Mouse (Mus musculus): ENCODE results near the gene Kbtbd12.

Kbtbd12 gene

GRCm38 (mm10) chr6:88502030-88502970, 135.4 kb downstream of the Kbtbd12 start:
- DNase-seq (ENCODE audit: low read depth, low spot score): no peak

GRCm38 (mm10) chr6:88500405-88500767, 137.4 kb downstream of the Kbtbd12 start:
- DNase-seq (ENCODE audit: low read depth, low spot score): no peak

DNA sequence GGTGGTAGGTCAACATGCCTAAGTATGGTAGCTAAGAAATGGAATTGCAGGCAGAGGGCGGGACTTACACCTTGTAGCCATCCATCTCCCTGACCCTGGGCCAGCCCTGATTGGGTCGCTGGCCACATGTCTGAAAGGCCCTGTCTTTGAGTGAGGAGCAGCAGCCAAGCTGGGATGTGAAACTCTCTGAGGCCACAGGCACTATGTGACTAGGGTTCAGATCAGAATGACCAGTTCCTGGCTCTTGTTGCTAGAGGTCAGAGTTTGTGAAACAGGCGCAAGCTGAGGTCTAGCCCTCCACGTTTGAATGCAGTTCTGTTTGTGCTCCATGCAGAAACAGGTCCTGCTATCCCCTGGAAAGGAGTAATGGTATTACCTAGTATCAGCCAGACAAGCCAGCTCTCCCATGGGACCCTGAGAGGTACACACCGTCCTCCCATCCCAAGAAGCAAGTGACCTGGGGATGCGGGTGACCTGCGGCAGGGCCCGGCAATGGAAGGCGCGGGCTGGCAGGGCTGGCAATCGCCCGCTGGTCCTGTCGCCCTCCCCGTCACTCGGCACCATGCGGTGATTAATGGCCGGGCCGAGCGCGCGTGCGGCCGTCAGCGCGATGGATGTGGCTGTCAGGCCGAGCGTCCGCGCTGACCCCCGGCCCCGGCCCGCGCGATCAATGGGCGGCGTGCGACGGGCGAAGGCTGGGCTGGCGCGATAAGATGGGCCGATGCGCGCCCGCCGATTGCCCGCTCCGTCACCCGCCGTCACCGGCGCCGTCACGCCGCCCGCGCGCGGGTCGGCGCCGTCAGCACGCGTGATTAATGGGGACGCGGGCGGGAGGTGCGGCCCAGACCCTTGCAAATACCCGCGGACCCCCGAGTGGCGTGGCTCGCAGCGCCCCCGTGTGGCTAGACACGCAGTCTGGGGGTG, 138.0 kb downstream of the Kbtbd12 start:
- DNase-seq (ENCODE audit: low read depth, low spot score): peak; percentile 62

Data from forelimb bud, embryonic 11.5 days (tissue).